Comparison of ENCODE assay signal across 8 mouse cellular contexts in the genomic region with DNA sequence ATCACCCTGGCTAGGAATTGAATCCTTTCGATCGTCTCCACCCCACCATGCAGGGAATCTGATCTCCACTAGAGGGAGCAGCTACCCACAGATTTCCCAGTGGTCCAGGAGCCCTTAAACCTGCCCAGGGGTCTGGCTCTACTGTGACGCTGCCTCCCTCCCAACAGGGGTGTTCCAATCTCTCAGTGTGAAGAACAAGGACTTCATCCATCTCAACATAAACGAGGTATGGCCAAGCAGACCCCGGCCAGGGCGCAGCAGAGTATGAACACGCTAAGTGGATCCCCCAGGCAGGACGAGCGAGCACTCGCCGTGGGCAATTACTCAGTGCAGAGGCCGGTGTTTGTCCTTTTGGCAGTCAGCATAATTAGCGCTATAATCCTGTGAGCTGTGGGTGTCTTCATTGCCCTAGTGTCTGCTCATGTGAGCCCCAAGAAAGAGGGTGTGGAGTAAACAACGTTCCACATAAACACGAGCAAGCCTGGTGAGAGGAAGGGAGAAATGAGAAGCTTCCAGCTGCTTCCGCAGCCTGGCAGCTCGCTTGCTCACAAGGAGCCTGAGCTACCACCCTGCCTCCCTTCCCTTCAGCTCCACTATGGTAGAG. TPM values are rescaled to one million over a fixed set of nuclear protein-coding genes. Genes with fewer than 3 reads are reported as not detected.
DNase-seq lines count a peak whose midpoint lies in the region; ATAC-seq and TF ChIP-seq lines count a peak whose summit lies in the region.

No protein-coding gene starts in this region.

- no peak for TF ChIP-seq EP300 in MEL (IDR thresholded peaks at IDR 0.05; ENCODE audit: low read depth in 1 of 2, low read length in 2 of 2)

- no peaks in the 10 kb centered on the region for H3K4me1 ChIP-seq in MEL (ENCODE audit: control insufficient read depth in 1 of 2, insufficient read depth in 2 of 2, low read length in 2 of 2)
- H3K4me1 ChIP-seq in cerebellum, adult 2 months (ENCODE audit: control insufficient read depth, insufficient read depth, low read length): no peaks in the 10 kb centered on the region
- no peaks in the 10 kb centered on the region for H3K4me1 ChIP-seq in lung, embryonic 14.5 days (ENCODE audit: insufficient read depth)

- peak; percentile 89 for TF ChIP-seq RAD21 in MEL (IDR thresholded peaks at IDR 0.05; ENCODE audit: low read depth, low read length)

- no peaks in the 10 kb centered on the region for H3K9me3 ChIP-seq in MEL (replicated peaks; ENCODE audit: insufficient read depth, low read length)
- no peaks in the 10 kb centered on the region for H3K9me3 ChIP-seq in lung, embryonic 14.5 days (ENCODE audit: low read depth, low read length)

- peak; percentile 83 to 93 (median 83) for TF ChIP-seq CTCF in MEL (IDR thresholded peaks at IDR 0.05 in 2 of 3, conservative IDR thresholded peaks at IDR 0.05 in 1 of 3; ENCODE audit: control insufficient read depth in 1 of 3, insufficient read depth in 1 of 3, low read depth in 2 of 3, low read length in 3 of 3, poor library complexity in 1 of 3, severe bottlenecking in 1 of 3)
- peak; percentile 90 for TF ChIP-seq CTCF in cerebellum, adult 2 months (IDR thresholded peaks at IDR 0.05; ENCODE audit: borderline replicate concordance, insufficient read depth, low read depth, low read length)
- peak; percentile 93 for TF ChIP-seq CTCF in lung, embryonic 14.5 days (IDR thresholded peaks at IDR 0.05; ENCODE audit: low read depth)

- H3K27me3 ChIP-seq in MEL (ENCODE audit: control insufficient read depth in 1 of 2, insufficient read depth in 2 of 2, low read length in 2 of 2): peaks cover 0 to 5% of the 10 kb centered on the region in 2 experiments; a peak in 2 of 4 replicates
- H3K27me3 ChIP-seq in cerebellum, adult 2 months (ENCODE audit: control insufficient read depth, insufficient read depth, low read length): no peaks in the 10 kb centered on the region
- H3K27me3 ChIP-seq in lung, embryonic 14.5 days (ENCODE audit: insufficient read depth, low read length): no peaks in the 10 kb centered on the region

- peak; percentile 50 for DNase-seq in MEL (ENCODE audit: low read depth, low spot score)
- DNase-seq in cerebellum, adult 2 months: peak; percentile 83 to 92
- DNase-seq in forelimb bud, embryonic 11.5 days (ENCODE audit: low read depth, low spot score): peak; percentile 73
- DNase-seq in layer of hippocampus, adult 8-10 months (ENCODE audit: low spot score in 2 of 2): peak; percentile 76 to 89
- peak; percentile 92 for DNase-seq in lung, embryonic 14.5 days
- peak; percentile 16 to 28 for DNase-seq in thymus, adult 18-20 months

- TF ChIP-seq POLR2A in MEL (IDR thresholded peaks at IDR 0.05; ENCODE audit: control insufficient read depth in 1 of 2, insufficient read depth in 1 of 2, low read depth in 1 of 2, low read length in 2 of 2, poor library complexity in 1 of 2): no peak
- peak; percentile 22; the same call in 1 of the 2 replicates for TF ChIP-seq POLR2A in cerebellum, adult 2 months (IDR thresholded peaks at IDR 0.05; ENCODE audit: borderline replicate concordance, insufficient read depth, low read length)

- H3K36me3 ChIP-seq in MEL (ENCODE audit: control insufficient read depth in 1 of 2, insufficient read depth in 2 of 2, low read length in 2 of 2): no peaks in the 10 kb centered on the region
- no peaks in the 10 kb centered on the region for H3K36me3 ChIP-seq in lung, embryonic 14.5 days (ENCODE audit: insufficient read depth)

- H3K9ac ChIP-seq in MEL (ENCODE audit: control insufficient read depth, low read depth, low read length, poor library complexity, severe bottlenecking): no peak overlapping the region
- peak overlapping the region; percentile 47; the same call in 1 of the 2 replicates for H3K9ac ChIP-seq in lung, embryonic 14.5 days

- no peak overlapping the region for H3K27ac ChIP-seq in MEL (ENCODE audit: control insufficient read depth, low read depth, low read length)
- peak overlapping the region; percentile 52 for H3K27ac ChIP-seq in cerebellum, adult 2 months (ENCODE audit: insufficient read depth, low read length)
- H3K27ac ChIP-seq in lung, embryonic 14.5 days (ENCODE audit: low read depth): no peak overlapping the region

- no peaks in the 10 kb centered on the region for H3K79me2 ChIP-seq in MEL (ENCODE audit: control insufficient read depth, insufficient read depth, low read length, poor library complexity)

- peak; percentile 65 to 87 for ATAC-seq in hematopoietic stem cell, adult 5-6 weeks (replicated peaks in 1 of 2; ENCODE audit: insufficient read depth in 1 of 2, low FRiP score in 2 of 2, low TSS enrichment in 1 of 2, low read depth in 1 of 2, poor library complexity in 2 of 2, severe bottlenecking in 2 of 2)
- peak; percentile 80 for ATAC-seq in lung, embryonic 14.5 days (ENCODE audit: insufficient read depth)
- peak; percentile 37; the same call in 1 of the 2 replicates for ATAC-seq in neutrophil, adult 5-6 weeks (ENCODE audit: extremely low read depth, insufficient number of reproducible peaks, low FRiP score, poor library complexity, severe bottlenecking)

- H3K4me2 ChIP-seq in lung, embryonic 14.5 days: peak overlapping the region; percentile 63

- 2% methylated on average over 17 of the region's 17 CpGs for WGBS in cerebellum, adult 2 months
- 10% methylated on average over 17 of the region's 17 CpGs for WGBS in lung, embryonic 14.5 days

- no peak overlapping the region for H3K4me3 ChIP-seq in MEL (ENCODE audit: control insufficient read depth in 1 of 2, insufficient read depth in 1 of 2, low read depth in 2 of 2, low read length in 2 of 2)
- H3K4me3 ChIP-seq in cerebellum, adult 2 months (replicated peaks; ENCODE audit: insufficient read depth, low read depth, low read length): peak overlapping the region; percentile 60
- peak overlapping the region; percentile 25 for H3K4me3 ChIP-seq in lung, embryonic 14.5 days (ENCODE audit: low read depth, low read length)

TF ChIP-seq in MEL, 35 proteins besides CTCF, POLR2A, EP300 and RAD21:
- peak; percentile 87 for TF ChIP-seq SMC3 (IDR thresholded peaks at IDR 0.05; ENCODE audit: low read depth, low read length)
- peak; percentile 81 for TF ChIP-seq ZC3H11A (IDR thresholded peaks at IDR 0.05; ENCODE audit: low read depth, low read length)
- no peak for TF ChIP-seq ETS1 (IDR thresholded peaks at IDR 0.05; ENCODE audit: low read depth, low read length)

RNA-seq across cellular contexts. Expression of gene Capn9, which starts 41.5 kb away (rescaled TPM):
- total RNA-seq in MEL (2012; rRNA removed): not detected in 2 replicates
- polyA plus RNA-seq in MEL (2012; ENCODE audit: insufficient read depth in 1 of 2, insufficient read length in 2 of 2, low read depth in 1 of 2, low replicate concordance in 2 of 2, missing spikeins in 1 of 2): not detected
- polyA plus RNA-seq in cerebellum, adult 2 months (2012; rRNA removed): 0.06 and 0.08 TPM in 2 replicates
- not detected in 2 replicates for total RNA-seq in hematopoietic stem cell, adult 5-6 weeks (2017)
- total RNA-seq in layer of hippocampus, adult 8-10 months (2022): under 1 TPM in 2 of 4 experiments, not detected in 2; 0.12 to 0.14 TPM
- 0.45 and 0.60 TPM in 2 replicates for polyA plus RNA-seq in lung, embryonic 14.5 days (2014; fragmentation: Nextera tagmentation; extraction: Ambion mirVana)
- total RNA-seq in neutrophil, adult 5-6 weeks (2017): not detected in 2 replicates

RNA-seq across cellular contexts. Expression of gene 2310022B05Rik, which starts 45.8 kb away (rescaled TPM):
- total RNA-seq in MEL (2012; rRNA removed): 5.7 and 6.2 TPM in 2 replicates
- 10 to 100 TPM in 1 of 2 experiments, not detected in 1; 27.0 TPM for polyA plus RNA-seq in MEL (2012; ENCODE audit: insufficient read depth in 1 of 2, insufficient read length in 2 of 2, low read depth in 1 of 2, low replicate concordance in 2 of 2, missing spikeins in 1 of 2)
- 63.8 and 67.8 TPM in 2 replicates for polyA plus RNA-seq in cerebellum, adult 2 months (2012; rRNA removed)
- total RNA-seq in hematopoietic stem cell, adult 5-6 weeks (2017): 2.9 and 5.9 TPM in 2 replicates
- total RNA-seq in layer of hippocampus, adult 8-10 months (2022): 10 to 100 TPM; 69.6 to 81.2 (median 75.2) TPM
- polyA plus RNA-seq in lung, embryonic 14.5 days (2014; fragmentation: Nextera tagmentation; extraction: Ambion mirVana): 45.6 and 46.0 TPM in 2 replicates
- 1.8 and 2.6 TPM in 2 replicates for total RNA-seq in neutrophil, adult 5-6 weeks (2017)

RNA-seq across cellular contexts. Expression of gene Agt, which starts 47.9 kb away (rescaled TPM):
- not detected in 2 replicates for total RNA-seq in MEL (2012; rRNA removed)
- not detected for polyA plus RNA-seq in MEL (2012; ENCODE audit: insufficient read depth in 1 of 2, insufficient read length in 2 of 2, low read depth in 1 of 2, low replicate concordance in 2 of 2, missing spikeins in 1 of 2)
- polyA plus RNA-seq in cerebellum, adult 2 months (2012; rRNA removed): 125 and 129 TPM in 2 replicates
- total RNA-seq in hematopoietic stem cell, adult 5-6 weeks (2017): not detected in 2 replicates
- total RNA-seq in layer of hippocampus, adult 8-10 months (2022): 10 to 100 TPM; 22.3 to 34.0 (median 30.1) TPM
- polyA plus RNA-seq in lung, embryonic 14.5 days (2014; fragmentation: Nextera tagmentation; extraction: Ambion mirVana): 3.1 and 3.6 TPM in 2 replicates
- total RNA-seq in neutrophil, adult 5-6 weeks (2017): not detected in 2 replicates

Comparison
In these comparisons a context has a peak if more than half of its experiments do, and no peak if none do; other contexts are left out.
1. DNase-seq: peak in every context shown above with its lines; median percentile 92 in lung, embryonic 14.5 days; 88 in cerebellum, adult 2 months; 82 in layer of hippocampus, adult 8-10 months; 73 in forelimb bud, embryonic 11.5 days; 50 in MEL; 22 in thymus, adult 18-20 months.
2. H3K4me3 ChIP-seq: peak in cerebellum, adult 2 months (single experiment) and lung, embryonic 14.5 days (single experiment); none in MEL (0 of 2).
3. RNA of gene Agt, which starts 47.9 kb away (total RNA-seq): 22.3 to 34.0 TPM in layer of hippocampus, adult 8-10 months; not detected in MEL, not detected in hematopoietic stem cell, adult 5-6 weeks and not detected in neutrophil, adult 5-6 weeks; every median in the first group is over 10 times any median in the second.
4. Peak in every context shown above with its lines, with median percentiles within 50 percentile points of each other: CTCF ChIP-seq and ATAC-seq.